Mouse (Mus musculus) cerebellum, postnatal 36 days (tissue): ENCODE measurements around the gene Lgals8.
"Not testable (repeated sequence)": the region's sequence is repeated elsewhere in the genome, so short reads cannot be mapped to it uniquely, and the experiment has no call there.

Experiments used
- DNase-seq, 2 experiments: peaks; one replicate each; pipeline ENCODE4 v3.0.0; 2021 to 2022; ENCODE audit warnings: mixed read lengths in 2 of 2

Lgals8 gene

DNA sequence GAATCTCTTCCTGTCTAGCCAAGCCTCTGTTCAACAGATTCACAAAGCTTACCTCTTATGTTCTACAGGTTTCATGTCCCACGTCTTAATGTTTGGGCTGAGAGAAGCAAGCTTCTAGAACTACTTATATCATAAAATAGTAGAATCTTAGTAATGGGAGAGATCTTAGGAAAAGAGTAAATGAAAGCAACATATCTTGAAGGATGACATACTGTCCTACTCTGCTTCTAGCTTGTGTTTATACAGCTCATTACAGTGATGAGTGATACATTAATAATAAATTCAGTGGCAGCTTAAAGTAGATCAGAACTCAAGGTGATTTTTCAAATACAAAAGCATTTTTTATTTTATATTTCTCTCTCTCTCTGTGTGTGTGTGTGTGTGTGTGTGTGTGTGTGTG lies at the start of gene Lgals8:
Gene Lgals8, minus strand, starts transcription at position 101 of the 400 bp plus-strand sequence.
- no peak for DNase-seq

GRCm38 (mm10) chr13:12511189-12511965 lies 46.6 kb upstream of the Lgals8 start:
- DNase-seq: no peak

DNA sequence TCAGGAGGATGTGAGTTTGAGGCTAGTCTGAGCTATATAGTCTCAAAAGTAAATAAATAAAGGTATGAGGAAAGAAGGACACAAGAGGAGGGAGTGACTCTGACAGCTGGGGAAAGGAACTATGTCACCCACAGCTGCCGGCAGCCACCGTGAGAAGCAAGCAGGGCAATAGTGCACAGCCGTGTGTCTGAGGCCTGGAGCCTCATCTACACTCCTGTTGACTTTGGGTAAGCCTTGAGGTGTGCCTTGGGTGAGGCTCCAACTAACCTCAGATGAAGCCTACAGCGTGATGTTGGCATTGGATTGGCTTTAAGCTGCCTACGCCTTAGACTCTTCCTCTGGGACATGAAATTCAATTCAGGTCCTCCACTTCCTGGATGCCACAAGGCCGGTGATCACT lies 45.3 kb upstream of the Lgals8 start:
- no peak for DNase-seq

DNA sequence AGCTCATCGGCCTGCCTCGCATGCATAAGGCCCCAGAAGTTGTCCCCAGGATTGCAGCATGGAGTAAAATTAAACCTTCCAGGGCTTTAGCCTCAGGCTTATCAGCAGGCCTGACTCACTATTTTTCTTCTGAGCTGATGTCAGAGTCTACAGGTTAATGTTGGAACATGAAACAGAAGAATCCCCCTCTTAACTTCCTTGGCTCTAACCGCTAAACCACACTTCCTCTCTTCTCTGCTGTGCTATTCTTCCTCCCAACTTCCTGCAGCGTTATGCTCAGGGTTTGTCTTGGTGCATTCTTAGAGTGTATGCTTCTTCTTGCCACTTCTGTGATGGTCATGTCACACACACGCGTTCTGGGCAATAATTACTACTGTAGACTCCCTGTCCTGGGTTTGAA lies 42.7 kb upstream of the Lgals8 start:
- no peak for DNase-seq

DNA sequence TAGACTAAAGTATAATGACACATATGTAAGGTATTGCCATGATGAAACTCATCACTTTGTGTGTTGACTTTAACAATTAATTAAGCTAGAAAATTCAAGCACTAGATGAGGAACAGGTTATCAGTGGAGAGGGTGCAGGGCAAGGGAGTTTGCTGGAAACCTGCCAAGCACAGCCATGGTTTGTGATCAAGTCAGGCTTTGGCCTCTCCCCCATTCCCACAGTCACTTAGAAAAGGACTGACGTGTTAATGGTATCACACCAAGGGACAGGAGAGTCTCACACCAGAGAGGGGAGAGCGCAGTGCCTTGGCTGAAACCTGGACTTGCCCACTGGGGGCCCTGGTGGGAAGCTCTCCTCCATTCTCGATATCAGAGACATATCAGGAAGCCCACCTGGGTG lies 40.6 kb upstream of the Lgals8 start:
- DNase-seq: no peak

DNA sequence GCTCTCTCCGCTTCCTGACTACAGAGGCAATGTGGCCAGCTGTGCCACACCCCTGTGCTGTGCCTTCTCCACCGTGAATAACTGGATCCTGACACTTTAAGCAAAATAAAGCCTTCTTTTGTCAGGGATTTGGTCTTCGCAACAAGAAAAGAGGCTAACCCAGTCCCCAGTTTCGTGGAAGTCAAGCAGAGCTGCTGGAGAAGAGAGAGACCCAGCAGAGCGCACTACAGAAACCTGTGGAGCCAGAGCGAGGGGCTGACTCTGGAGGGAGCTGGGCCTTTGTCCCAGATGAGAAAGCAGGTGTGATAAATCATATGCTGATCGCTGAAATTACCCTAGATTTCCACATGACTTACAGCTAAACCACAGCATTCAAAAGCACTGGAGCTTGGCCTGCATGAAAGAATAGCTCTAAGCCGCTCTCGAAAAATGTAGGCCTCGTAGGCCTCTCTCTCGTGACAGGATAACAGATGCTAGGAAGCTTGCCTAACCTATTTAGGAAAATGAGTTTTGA lies 38.6 kb upstream of the Lgals8 start:
- DNase-seq: no peak

DNA sequence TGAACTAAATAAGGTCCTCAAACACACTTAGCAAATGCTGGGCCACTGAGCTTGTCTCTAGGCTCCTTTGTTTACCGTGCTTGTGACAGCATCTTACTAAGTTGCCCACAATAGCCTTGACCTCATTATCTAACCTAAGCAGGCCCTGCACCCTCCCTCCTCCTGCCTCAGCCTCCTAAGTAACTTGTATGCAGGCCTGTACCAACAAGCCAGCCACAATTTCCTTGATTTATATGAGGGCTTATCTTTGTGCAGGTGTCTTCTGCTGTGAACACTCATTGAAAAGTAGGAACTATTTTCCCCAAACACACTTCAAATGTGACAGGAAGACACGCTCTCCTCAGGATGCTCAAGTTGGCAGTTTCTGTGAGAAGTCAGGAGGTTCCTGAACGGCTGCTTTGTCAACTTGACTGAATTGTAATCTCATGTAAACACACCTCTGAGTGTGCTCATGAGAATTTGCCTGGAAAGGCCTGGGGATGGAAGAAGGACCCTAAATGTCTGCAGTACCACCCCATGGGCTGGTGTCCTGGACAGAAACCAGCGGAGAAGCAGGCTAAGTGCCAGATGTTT lies 38.0 kb upstream of the Lgals8 start:
- no peak for DNase-seq

DNA sequence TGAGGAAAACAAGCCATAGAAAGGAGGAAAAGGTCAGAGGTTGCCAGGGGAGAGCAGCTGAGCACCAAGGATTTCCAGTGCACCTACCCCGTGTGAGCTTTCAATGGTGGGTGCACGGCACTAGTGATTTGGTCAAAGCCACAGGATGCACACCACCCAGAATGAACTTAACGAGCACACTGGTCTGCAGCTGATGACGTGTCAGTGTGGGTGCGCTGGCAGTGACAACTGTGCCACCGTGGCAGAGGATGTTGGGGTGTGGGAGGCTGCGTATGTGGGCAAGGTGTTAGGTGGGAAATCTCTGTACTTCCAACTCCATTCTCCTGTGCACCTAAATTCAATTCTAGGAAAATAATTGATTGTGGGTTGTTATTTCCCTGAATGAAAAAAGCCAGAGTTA lies 34.4 kb upstream of the Lgals8 start:
- no peak for DNase-seq

GRCm38 (mm10) chr13:12497809-12498208 lies 33.1 kb upstream of the Lgals8 start:
- DNase-seq: no peak

GRCm38 (mm10) chr13:12494750-12495149 lies 30.0 kb upstream of the Lgals8 start:
- DNase-seq: no peak

GRCm38 (mm10) chr13:12492515-12492914 lies 27.8 kb upstream of the Lgals8 start:
- DNase-seq: no peak

- DNase-seq: no peak
Observed at GRCm38 (mm10) chr13:12485640-12486039, 20.9 kb upstream of the Lgals8 start.

DNA sequence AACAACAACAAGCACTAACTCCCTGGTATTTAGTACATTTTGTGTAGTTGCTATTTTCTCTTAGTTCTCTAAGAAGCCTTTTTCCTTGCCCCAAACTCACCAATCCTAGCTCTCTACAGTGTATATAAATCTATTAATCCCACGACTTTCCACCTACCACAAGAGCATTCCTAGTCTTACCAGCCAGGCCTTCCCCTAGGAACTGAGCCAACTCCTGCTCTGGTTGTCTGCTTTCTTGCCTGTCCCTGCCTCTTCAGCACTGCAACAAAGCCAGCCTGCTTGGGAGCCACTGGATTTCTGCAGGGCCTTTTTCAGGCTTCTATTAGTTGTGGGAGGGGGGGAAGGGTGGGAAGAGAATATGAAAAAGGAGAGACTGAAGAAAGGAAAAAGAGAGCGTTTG lies 20.5 kb upstream of the Lgals8 start:
- no peak for DNase-seq

DNA sequence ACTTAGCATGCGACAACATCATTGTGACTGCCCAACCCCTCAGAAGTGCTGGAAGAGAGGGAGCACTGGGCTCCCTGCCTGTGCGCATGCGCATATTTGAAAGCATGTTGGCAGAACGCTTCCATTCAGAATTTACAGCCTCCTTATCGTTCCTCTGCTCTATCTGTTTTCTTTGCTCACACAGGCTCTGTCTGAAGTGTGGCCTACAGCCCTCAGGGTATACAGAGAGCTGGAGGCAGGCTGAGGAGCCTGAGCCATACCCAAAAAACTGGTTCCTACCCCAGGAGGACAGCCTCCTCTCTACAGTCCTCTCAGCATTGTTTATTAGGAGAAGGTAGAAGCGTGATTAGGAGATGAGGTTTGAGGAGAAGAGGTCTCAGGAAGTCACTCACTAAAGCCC lies 15.1 kb upstream of the Lgals8 start:
- no peak for DNase-seq

- no peak for DNase-seq
Observed at GRCm38 (mm10) chr13:12478301-12478700, 13.6 kb upstream of the Lgals8 start.

GRCm38 (mm10) chr13:12476886-12477285 lies 12.1 kb upstream of the Lgals8 start:
- DNase-seq: no peak

GRCm38 (mm10) chr13:12475239-12475638 lies 10.5 kb upstream of the Lgals8 start:
- DNase-seq: no peak

GRCm38 (mm10) chr13:12473724-12474378 lies 9.1 kb upstream of the Lgals8 start:
- peak; percentile 63 to 72 for DNase-seq

DNA sequence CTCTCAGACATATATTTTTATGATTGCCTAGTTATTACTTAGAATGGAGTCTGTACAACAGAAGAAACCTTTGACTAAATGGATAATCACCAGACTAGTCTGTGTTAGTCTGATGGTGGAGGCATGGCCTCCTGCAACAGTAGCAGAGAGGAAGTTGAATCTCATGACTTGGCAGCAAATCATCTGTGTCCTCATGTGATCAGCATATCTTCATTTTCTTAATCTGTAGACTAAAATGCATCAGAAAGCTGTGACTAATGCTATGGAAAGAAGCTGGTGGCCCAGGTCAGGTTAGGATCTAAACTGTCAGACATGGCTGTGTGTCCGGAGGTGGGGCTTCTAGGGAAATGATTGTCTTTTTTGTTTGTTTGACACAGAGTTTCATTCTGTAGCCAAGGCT lies 3.7 kb upstream of the Lgals8 start:
- no peak for DNase-seq

DNA sequence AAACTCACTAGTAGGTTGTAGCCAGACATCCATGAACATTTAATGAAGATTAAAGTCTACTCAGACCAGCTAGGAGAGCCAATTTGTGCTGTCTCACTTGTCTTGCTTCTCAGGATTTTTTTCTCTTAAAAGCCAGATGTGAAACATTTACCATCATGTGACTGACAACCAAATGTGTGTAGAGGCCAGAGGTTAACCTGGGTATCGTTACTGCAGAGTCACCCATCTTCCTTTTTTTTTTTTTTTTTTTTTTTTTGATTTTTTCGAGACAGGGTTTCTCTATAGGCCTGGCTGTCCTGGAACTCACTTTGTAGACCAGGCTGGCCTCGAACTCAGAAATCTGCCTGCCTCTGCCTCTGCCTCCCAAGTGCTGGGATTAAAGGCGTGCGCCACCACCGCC lies 585 bp downstream of the Lgals8 start:
- not testable (repeated sequence) for DNase-seq

- DNase-seq: no peak
Observed at GRCm38 (mm10) chr13:12462623-12463022, 2.1 kb downstream of the Lgals8 start.

DNA sequence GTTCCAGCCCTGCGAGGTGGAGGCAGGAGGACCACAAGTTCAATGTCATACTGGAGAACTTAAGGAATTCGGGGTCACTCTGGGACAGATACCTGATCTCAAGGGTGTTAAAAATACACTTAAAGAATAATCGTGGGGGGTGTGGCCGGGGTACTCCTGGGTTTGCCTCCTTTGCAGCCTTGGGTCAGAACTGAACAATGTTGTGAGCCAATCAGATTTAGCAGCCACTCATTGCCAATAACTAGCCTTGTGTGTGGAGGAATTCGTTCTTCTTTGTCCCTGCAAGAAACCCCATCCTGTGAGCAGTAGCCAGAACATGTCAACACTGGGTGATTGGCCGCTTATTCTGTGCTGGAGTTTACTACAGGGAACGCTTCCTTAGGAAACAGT lies 3.0 kb downstream of the Lgals8 start:
- no peak for DNase-seq

DNA sequence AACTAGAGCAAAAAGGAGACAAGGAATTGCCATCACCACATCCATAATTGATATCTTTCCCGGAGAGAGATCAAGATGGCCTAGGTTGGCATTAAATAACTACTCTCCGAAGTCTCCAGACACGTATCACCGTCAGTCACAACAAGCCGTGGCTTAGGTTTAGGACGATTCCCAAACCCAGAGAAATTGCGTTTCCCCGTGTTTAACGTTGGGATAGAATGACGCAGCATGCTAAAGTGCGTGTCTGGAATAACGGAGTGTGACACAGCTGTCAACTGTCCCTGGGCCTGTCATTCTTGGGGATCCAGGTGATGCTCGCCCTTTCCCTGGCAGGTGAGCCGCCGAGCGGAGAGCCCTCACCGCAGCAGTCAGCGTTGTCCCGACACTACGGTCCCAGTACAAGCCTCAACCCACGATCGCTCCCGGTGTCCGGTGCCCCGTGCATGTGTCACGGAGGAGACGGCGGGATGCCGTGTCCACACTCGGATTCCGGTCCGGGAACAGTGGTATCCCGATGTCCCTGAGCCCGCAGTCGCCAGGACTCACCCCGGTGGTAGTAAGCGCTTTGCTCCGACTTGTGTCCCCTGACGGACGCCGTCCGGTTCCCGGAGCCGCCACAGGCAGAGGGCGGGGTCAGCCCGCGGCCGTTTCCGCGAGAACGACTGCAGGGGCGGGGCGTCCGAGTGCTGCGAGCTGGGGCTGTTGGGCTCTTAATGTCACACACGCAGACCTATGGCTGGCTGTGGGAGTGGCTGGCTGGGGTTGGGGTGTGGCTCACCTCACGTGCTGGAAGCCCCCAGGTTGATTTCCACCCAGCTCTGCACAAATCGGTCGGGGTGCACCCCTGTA lies 3.6 kb downstream of the Lgals8 start:
- peak; percentile 93 to 96 for DNase-seq
